Mouse (Mus musculus): ENCODE measurements around the gene Klhl33.
A peak's percentile ranks its signal among the peaks of the same experiment; 100 is the strongest.
"Not testable (repeated sequence)": the region's sequence is repeated elsewhere in the genome, so short reads cannot be mapped to it uniquely, and the experiment has no call there.

Klhl33 gene

DNA sequence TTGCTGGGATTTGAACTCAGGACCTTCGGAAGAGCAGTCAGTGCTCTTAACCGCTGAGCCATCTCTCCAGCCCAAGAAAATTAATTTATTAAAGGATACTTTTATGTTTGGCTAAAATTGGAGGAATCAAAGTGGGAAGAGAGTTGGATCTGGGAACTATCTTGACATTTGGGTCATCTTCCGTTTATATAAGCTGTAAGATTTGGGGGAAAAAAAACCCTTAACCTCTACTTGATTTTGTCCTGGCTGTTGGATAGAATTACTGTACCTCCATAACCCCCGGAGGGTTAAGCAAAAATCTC is 7.5 kb upstream of the Klhl33 start:
- ATAC-seq (ENCODE audit: insufficient number of reproducible peaks, low FRiP score, low TSS enrichment) = no peak

DNA sequence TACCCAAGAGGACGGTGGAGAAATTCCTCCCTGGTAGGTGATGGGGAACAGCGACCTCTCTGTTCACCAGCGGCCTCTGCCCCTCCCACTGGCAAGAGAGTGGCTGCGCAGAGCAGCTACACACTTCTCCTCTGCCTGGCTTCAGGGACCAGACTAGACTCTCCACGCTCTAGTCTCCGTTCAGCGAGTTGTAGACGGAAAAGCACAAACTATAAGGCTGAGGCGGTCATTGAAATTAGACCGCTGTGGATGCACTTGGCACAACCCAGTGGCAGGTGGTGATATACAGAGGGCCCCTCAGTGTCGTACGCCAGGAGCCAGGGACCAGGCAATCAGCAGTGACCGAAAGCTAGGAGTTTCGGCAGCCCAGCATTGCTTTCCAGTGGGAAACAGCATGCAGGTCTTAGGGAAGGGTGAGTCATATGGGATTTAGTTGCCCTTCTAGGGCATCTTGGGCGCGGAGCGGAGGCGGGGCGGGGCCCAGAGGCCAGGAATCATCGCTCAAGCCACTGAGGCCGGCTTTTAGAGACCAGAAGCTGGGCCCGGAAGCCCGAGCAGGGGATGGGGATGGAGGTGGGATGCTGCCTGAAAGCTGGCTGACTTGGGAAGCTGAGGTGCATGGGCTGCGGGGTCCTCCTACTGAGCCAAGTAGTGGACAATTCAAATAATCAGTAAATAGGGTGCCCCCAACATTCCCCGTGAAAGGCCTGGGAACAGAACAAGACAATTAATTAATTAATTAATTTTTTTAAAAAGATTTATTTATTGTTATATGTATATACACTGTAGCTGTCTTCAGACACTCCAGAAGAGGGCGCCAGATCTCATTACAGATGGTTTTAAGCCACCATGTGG is 6.9 kb upstream of the Klhl33 start:
- ATAC-seq (ENCODE audit: insufficient number of reproducible peaks, low FRiP score, low TSS enrichment) = peak; percentile 99

DNA sequence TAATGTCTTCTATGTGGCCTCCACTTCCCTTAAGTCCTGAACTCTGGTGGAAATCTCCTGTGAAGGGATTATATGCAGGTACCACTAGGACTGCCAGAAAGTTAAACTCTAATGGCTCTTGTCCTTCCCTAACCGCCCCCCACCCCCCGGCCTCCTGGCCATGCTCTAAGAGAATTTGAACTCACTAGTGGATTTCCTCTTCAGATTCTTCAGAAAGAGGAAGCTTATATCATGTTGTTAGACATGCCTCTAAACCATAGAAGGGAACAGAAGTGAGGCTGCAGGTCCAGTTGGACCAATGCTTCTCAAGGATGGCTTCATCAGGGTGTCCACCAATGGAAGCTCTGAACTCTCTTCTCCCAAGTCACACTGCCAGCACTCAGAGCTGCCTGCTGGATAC is 685 bp upstream of the Klhl33 start:
- not testable (repeated sequence) for ATAC-seq (ENCODE audit: insufficient number of reproducible peaks, low FRiP score, low TSS enrichment)

DNA sequence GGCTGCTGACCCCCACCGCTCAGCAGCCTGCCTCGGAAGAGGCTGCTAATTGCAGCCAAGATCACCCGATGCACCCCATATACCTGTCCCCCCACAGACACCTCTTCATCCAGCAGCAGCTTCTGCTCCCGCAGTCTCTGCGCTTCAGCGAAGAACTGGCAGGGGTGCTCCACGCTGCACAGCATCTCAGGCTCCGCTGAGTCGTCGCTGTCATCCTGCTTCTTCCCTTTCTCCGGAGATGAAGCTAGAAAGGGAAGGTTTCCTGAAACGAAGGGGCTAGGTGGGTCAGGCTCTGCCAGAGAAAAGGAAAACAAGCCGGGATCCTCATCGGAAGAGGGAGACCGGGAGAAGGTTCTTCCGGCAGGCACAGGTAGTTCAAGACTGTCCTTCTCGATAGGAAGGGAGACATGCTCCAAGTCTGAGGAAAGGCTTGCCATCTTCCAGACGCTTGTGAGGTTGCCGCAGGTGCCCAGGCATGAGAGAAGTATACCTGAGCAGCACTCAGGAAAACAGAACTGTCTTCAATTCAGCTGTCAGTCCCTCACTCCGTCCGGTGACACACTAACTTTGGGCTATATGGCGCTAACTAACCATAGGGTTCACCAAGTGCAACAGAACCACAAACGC is 447 bp downstream of the Klhl33 start:
- peak; percentile 51 for ATAC-seq (ENCODE audit: insufficient number of reproducible peaks, low FRiP score, low TSS enrichment)

DNA sequence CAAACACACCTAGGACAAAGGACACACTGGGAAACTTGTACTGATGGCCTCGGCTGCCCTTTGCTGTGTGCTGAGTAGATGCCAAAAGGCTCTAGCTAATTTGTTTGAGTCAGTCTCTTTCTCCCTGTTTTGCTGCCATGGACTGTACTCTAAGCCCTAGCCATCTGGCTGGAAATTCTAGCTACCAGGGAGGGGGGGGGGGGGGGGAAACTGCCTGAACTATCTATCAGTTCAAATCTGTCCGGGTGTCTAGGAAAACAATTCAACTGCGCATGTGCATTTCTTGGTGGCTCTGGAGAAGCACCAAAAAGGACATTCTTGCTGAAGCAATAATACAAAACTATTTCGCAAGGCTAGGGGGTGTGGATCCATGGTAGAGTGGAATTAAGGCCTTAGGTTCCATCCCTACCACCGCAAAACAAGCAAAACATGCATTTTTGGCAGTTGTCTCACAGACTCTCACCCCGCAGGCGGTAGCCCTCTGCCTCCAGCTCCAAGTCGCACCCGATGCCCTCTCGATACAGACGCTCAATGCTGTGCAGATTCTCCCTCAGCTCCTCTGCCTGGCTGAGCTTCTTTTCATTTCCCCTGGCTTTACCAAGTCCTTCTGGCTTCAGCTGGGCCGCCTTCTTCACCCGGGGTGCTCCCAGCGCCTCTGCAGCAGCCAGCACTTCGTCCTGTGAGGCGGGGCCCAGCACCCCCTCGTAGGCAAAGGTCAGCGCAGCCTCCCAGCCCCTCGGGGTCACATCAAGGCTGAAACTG is 1.1 kb downstream of the Klhl33 start:
- peak; percentile 73 for ATAC-seq (ENCODE audit: insufficient number of reproducible peaks, low FRiP score, low TSS enrichment)

DNA sequence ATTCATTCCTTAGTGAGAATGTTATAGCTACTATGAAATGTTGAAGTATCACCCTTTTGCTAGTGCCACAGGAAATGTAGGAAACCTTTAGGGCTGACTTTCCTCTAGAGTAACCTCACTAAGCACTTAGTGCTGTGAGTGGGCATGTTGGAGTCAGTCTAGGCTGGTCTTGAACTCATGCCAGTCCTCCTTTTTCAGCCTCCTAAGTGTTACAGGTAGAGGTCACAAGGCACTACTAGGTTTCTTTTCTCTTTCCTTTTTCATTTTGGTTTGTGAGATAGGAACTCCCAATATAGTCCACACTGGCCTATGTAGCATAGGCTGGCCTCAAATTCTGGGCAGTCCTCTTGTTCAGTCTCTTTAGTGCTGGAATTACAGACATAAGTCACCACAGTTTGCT is 1.9 kb downstream of the Klhl33 start:
- no peak for ATAC-seq (ENCODE audit: insufficient number of reproducible peaks, low FRiP score, low TSS enrichment)

DNA sequence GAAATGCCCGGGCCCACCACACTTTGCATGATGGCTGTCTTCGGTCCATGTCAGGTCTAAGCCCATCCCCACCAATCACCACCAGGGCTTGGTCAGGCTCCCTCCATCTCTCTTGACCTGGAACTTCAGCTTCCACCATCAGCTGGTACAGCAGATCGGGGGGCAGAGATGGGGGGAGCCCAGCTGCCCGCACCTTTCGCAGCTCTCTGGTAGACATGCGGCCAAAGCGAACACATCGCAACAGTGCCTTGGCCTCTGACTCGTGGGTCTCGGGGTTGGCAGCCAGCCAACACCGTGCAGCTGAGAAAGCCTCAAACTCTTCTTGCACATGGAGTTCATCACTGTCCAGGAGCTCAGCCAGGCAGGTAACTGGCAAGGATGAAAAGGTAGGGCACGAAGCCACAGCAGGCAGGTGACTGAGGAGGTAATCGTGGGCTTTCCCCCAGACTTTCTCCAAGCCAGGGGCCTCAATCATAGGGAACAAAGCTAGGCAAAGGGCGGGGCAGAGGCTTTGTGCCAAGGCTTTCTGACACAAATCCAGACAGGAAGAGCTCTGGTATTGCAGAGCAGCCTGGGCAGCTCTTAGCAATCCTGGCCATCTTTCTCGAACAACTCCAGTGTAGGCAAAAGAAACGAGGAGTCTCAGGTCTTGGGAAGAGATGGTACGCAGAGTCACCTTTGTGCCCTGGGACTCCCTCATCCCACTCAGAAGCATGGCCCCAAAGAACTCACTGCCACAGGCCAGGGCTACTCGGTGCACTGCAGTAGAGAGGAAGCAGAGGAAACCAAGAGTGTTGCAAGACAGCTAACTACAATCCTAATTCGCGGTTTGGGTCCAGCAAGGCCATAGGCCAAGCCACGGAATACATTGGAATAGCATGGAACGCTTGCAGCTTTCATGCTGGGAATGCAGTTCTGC is 4.5 kb downstream of the Klhl33 start:
- no peak for ATAC-seq (ENCODE audit: insufficient number of reproducible peaks, low FRiP score, low TSS enrichment)

DNA sequence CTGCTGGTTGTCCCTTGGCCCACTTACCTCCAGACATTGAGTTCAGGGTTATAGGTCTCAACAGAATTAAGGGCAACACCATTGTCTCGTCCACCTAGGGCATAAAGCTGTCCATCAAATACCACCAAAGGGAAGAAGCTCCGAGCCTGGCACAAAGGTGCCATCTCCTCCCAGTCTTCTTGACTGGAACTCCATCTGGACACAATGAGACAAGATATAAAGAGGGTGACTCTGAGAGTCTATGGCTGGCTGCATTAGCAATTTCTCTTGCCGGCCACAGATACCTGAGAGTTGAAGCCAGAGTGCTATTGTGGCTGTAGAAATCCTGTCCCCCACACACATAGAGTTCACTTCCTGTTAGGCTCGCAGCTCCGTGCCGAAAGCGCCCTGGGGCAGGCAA is 5.2 kb downstream of the Klhl33 start:
- no peak for ATAC-seq (ENCODE audit: insufficient number of reproducible peaks, low FRiP score, low TSS enrichment)

DNA sequence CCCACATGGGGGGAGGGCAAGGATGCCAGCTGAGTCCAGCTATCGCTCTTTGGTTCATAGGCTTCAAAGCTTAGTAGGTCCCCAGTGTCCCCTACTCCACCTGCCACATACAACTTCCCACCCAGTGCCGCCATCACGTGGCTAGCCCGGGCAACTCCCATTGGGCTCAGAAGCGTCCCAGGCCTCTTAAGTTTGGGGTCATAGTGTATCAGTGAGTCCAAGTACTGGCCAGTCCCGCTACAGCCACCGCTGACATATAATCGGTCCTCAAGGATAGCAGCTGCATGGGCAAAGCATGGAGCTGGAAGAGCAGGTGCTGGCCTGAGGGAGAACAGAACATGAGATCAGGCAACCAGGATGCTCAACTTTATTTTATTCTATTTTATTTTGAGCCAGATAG is 5.7 kb downstream of the Klhl33 start:
- ATAC-seq (ENCODE audit: insufficient number of reproducible peaks, low FRiP score, low TSS enrichment) = no peak

DNA sequence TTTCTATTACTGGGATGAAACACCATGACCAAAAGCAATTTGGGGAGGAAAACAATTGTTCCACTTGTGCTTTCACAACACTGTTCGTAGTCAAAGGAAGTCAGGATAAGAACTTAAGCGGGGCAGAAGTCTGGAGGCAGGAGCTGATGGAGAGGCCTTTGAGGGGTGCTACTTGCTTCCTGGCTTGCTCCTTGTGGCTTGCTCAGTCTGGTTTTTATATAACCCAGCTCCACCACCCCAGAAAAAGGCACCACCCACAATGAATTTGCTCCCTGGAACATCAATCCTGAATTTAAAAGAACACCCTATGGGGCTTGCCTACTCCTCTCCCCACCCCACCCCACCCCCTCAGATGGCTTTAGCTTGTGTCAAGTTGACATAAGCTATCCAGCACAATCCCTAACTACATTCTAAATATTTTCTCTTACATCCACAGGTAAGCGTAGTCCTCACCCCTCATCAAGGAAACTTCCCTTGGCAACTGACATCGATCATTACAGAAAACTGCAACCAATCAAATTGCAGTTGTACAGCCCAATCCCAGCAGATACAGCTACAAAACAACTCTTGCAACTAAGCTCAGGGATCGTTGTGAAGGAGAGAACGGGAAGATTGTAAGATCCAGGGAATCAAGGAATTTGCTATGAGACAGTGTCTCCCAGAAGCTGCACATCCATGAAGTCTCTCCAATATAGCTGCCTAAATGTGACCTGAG is 20.9 kb downstream of the Klhl33 start:
- ATAC-seq (ENCODE audit: insufficient number of reproducible peaks, low FRiP score, low TSS enrichment) = no peak

DNA sequence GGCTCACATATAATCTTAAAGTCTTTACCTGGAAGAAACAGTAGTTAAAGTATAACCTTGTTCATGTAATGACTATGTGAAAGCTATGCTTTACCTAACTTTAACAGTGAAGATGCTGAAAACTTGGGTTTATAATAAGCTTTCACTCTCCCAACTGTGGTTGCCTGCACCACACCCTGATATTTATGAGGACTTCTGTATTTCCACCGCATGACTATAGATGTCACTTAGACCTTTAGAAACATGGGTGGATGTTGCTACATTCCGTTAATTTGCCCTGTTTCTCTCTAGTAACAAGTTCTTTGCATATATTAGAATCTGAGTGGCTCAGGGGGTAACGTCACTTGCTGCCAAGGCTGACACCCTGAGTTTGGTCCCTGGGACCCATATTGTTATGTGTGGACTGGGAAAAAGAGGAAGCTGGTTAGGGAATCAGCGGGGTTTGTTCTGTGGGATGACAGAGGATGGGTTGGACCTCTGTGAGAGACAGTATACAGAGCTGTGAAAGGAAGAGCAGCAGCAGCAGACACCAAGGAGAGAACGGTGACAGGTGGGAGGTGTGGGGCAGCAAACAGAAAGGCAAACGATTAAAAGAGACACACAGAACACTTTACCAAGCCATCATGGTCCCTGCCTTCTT is 21.6 kb downstream of the Klhl33 start:
- ATAC-seq (ENCODE audit: insufficient number of reproducible peaks, low FRiP score, low TSS enrichment) = no peak

DNA sequence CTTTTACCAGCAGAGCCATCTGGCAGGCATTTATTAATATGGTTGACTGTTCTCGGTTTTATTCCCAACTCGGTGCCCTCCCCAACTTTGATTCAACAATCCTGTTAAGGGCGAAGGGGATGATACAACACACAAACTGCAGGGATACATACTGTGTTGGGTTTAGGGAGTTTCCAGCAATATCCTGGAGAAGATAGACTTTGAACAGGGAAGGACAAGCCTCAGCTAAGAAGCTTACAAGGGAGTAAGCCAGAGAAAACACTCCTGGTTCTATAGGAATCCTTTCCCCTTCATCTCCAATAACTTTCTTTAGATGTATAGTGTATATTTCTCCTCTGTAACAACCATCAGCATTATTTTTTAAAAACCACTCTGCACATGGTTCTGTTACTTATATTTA is 22.1 kb downstream of the Klhl33 start:
- no peak for ATAC-seq (ENCODE audit: insufficient number of reproducible peaks, low FRiP score, low TSS enrichment)

DNA sequence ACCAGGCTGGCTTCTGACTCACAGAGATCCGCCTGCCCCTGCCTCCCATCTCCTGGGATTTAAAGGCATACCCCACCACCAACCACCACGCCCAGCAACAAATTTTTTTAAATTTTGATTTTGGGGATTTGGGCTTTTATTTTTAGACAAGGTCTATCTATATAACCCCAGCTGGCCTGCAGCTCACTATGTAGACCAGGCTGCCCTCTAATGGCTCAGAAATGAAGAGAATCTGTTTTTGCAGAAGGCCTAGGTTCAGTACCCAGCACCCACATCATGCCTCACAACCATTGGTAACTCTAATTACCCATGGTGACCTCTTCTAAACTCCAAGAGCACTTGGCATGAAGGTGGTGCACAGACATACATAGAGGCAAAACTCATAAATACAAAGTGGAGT is 26.0 kb downstream of the Klhl33 start:
- ATAC-seq (ENCODE audit: insufficient number of reproducible peaks, low FRiP score, low TSS enrichment) = no peak

DNA sequence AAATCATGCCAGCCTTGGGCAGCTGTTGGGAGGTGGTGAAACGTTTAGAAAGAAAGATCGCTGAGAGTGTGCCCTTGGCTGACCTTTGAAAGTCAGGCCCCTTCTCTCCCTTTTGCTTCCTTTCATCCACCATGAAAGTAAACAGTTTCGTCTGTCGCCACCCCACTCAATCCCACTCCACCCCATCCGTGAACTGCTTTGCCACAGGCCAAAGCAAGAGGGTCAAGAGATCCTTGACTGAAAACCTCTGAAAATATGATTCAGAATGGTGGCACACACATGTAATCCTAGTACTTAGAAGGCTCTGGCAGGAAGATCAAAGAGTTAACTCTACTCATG is 26.5 kb downstream of the Klhl33 start:
- 0 out of 2 replicates have a peak, but pooled peaks have one; percentile 23 for ATAC-seq (ENCODE audit: insufficient number of reproducible peaks, low FRiP score, low TSS enrichment)

DNA sequence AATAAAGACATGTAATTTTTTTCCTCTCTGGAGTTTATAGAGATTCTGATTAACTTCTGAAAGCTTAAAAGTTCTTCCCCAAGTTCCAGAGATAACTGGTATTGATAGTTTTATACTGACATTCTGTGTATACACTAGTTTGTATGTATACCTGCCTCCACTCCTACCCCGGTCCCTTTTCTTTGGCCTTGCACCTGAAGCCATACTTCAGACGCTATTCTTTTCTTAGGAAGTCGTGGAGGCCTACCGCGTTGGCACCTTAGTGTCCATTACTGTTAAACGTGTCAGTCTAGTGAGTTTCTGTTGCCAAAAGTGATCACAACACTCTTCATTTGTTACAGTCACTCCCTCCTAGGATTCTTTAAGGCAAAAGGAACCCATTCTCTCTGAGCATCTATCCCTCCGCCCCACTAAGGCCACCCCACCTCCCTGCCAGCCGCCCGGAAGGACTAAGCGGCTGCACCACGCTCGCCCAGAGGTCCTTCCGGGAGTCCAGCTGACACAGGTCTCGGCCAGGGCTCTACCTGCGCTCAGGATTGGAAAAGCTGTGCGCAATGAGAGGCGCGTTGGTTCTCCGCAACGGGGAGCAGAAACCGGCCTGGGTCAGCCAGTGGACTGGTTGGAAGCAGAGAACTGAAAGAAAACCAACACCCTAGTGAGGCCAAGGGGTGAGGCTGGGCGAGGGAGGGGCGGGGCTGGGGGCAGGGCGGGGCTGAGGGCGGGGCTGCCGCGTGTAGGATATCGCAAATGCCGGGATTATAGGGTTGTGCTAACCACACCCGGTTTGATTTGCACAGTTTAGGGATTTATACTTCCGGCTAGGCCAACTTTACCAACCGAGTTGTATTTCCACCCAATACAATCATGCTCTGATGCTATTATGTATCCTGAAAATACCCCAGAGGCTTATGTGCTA is 27.2 kb downstream of the Klhl33 start, which contains the start of gene Tep1:
Tep1 (minus strand) TSS at position 672 of the 916 bp plus-strand sequence.
- ATAC-seq (ENCODE audit: insufficient number of reproducible peaks, low FRiP score, low TSS enrichment) = peak; percentile 95

DNA sequence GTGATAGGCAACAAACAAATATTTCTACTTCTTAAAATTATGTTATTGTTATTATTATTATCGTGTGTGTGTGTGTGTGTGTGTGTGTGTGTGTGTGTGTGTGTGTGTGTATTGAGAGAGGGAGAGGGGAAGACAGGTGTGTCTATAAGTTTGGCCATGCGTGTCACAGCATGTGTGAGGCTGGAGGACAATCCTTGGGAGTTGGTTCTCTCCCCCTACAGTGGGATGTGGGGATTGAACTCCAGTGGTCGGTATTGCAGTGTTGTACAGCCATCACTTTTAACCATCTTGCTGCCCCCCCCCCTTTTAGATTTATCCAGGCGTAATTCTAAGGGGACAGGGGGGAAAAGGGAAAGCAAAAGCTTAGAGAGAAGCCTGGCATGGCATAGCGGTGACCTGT is 28.7 kb downstream of the Klhl33 start:
- no peak for ATAC-seq (ENCODE audit: insufficient number of reproducible peaks, low FRiP score, low TSS enrichment)

DNA sequence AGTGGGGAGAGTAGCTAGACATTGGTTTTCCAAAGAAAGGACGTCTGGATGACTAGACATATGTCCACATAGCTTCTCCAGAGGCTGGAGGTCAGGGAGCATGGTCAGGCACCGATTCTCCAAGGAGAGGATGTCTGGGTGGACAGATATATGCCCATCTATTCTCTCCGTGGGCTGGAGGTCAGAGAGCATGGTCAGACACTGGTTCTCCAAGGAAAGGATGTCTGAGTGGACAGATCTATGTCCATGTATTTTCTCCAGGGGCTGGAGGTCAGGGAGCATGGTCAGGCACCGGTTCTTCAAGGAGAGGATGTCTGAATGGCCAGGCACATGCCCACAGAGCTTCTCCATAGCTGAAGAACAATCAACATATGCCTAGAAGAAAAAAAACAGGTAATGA is 29.1 kb downstream of the Klhl33 start:
- ATAC-seq (ENCODE audit: insufficient number of reproducible peaks, low FRiP score, low TSS enrichment) = no peak

DNA sequence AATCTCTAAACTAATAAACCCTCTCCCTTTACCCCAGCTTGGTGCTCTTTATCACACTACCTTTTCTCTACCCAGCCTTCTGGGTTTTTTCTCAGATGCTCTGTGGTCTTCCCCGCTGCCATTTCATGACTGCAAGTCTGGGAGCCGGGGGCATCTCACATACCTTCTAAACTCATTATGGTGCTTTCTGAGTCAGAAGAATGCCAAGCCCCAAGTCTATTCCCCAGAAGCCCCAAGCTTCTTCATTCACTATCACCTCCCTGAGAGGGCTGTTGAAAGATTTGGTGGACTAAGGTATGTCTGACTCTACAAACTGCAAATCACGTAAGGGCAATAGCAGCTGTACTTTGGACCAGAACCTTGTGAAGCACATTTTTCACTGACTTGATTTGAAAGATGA is 30.3 kb downstream of the Klhl33 start:
- no peak for ATAC-seq (ENCODE audit: insufficient number of reproducible peaks, low FRiP score, low TSS enrichment)
